17 mouse cellular contexts compared by ENCODE assay signal in the genomic region with DNA sequence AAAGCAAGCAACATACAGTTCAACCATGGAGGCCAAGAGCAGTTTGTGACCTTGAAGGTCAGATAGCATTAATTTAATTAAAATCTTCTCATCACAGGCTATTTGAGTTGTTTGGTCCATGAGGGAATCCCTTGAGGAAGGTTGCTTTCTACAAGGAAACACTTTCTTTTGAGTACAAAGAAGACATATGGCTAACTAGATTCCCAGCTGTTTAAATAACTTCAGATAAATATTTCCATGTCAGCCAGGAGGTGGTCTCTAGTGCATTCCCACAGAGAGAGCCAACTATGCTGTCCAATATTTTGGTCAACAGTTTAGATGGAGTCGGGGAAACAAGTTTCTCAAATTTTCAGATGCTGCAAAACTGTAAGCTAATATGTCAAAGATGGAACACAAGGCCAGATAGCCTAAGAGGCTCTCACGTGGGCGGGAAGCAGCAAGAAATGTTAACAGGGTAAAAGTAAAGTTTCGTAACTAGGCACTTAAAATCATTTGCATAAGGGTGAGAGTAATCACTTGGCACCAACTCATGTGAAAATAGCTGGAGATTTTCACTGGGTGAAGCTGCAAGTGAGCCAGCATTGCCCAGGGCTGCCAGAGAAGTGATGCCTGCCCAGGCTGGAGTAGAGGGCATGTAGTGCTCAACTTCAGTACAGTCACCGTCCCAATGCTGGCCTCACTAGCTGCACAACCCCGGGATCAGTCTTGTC. TPM values are rescaled to one million over a fixed set of nuclear protein-coding genes. Genes with fewer than 3 reads are reported as not detected.
DNase-seq lines count a peak whose midpoint lies in the region; ATAC-seq and TF ChIP-seq lines count a peak whose summit lies in the region.
"Had no signal": no experiment of that assay in that cellular context is flagged by ENCODE, and none has a peak within 500 bp of the region (broad histone marks: within the 10 kb centered on the region; RNA-seq: fewer than 3 reads in every experiment).

No protein-coding gene starts in this region.

- TF ChIP-seq CTCF in intestine, postnatal 0 days (IDR thresholded peaks at IDR 0.05; ENCODE audit: low read depth), result 0 out of 2 replicates have a peak, but pooled peaks have one; percentile 5

- H3K27ac ChIP-seq in kidney, embryonic 16.5 days (ENCODE audit: low read length), result no peak overlapping the region
- H3K27ac ChIP-seq in intestine, postnatal 0 days (ENCODE audit: low read depth, low read length), result no peak overlapping the region
- H3K27ac ChIP-seq: layer of hippocampus, adult 2 months; liver, embryonic 14.5 days had no signal

- no peak overlapping the region for H3K4me2 ChIP-seq in kidney, embryonic 16.5 days (replicated peaks; ENCODE audit: low read depth, low read length)
- H3K4me2 ChIP-seq in intestine, postnatal 0 days (replicated peaks; ENCODE audit: low read depth), result no peak overlapping the region

- no peak for ATAC-seq in kidney, embryonic 16.5 days (ENCODE audit: low FRiP score, low TSS enrichment)
- ATAC-seq in intestine, postnatal 0 days, result no peak
- ATAC-seq: midbrain, embryonic 16.5 days had no signal

- no peaks in the 10 kb centered on the region for H3K27me3 ChIP-seq in kidney, embryonic 16.5 days (ENCODE audit: insufficient read depth, low read length)
- H3K27me3 ChIP-seq in intestine, postnatal 0 days (replicated peaks; ENCODE audit: control insufficient read depth, insufficient read depth, low read length), result no peaks in the 10 kb centered on the region

- H3K4me3 ChIP-seq in kidney, embryonic 16.5 days (ENCODE audit: low read length), result no peak overlapping the region
- no peak overlapping the region for H3K4me3 ChIP-seq in intestine, postnatal 0 days (ENCODE audit: low read depth, low read length)
- H3K4me3 ChIP-seq: layer of hippocampus, adult 2 months had no signal

- peaks cover 13% of the 10 kb centered on the region for H3K4me1 ChIP-seq in kidney, embryonic 16.5 days (ENCODE audit: insufficient read depth, low read length)
- H3K4me1 ChIP-seq in intestine, postnatal 0 days (replicated peaks; ENCODE audit: control insufficient read depth, insufficient read depth, low read length), result no peaks in the 10 kb centered on the region

- H3K36me3 ChIP-seq in kidney, embryonic 16.5 days (ENCODE audit: insufficient read depth, low read length), result no peaks in the 10 kb centered on the region
- H3K36me3 ChIP-seq in intestine, postnatal 0 days (ENCODE audit: control insufficient read depth, insufficient read depth), result no peaks in the 10 kb centered on the region

- no peak overlapping the region for H3K9ac ChIP-seq in kidney, embryonic 16.5 days (replicated peaks; ENCODE audit: low read length)
- H3K9ac ChIP-seq in intestine, postnatal 0 days (ENCODE audit: low read depth, low read length), result no peak overlapping the region
- H3K9ac ChIP-seq: liver, embryonic 14.5 days had no signal

- peak; percentile 47 for DNase-seq in adrenal gland, postnatal 10 days
- no peak for DNase-seq in adrenal gland, adult 18-20 months (ENCODE audit: low spot score in 2 of 2)
- peak; percentile 61 for DNase-seq in kidney, adult 9 months
- DNase-seq in skeletal muscle tissue, adult 2 months (ENCODE audit: low read depth, low spot score), result peak; percentile 25
- DNase-seq in right cerebral cortex, adult 18-20 months, result no peak
- DNase-seq in thymus, postnatal 36 days, result no peak
- DNase-seq: cerebellum, adult 11 months; right cerebral cortex, postnatal 4 days; thymus, adult 2 months had no signal

- 85% methylated on average over 6 of the region's 6 CpGs for WGBS in kidney, embryonic 16.5 days
- WGBS in intestine, postnatal 0 days, result 73% methylated on average over 6 of the region's 6 CpGs

- no peaks in the 10 kb centered on the region for H3K9me3 ChIP-seq in kidney, embryonic 16.5 days (ENCODE audit: low read length)
- H3K9me3 ChIP-seq in intestine, postnatal 0 days (ENCODE audit: control insufficient read depth), result no peaks in the 10 kb centered on the region

RNA-seq across cellular contexts. Expression of a gene that starts 36.7 kb away (rescaled TPM):
- total RNA-seq in adrenal gland, postnatal 10 days (2021), result not detected
- not detected for total RNA-seq in adrenal gland, adult 18-20 months (2021)
- not detected in 2 replicates for polyA plus RNA-seq in kidney, embryonic 16.5 days (2015; fragmentation: Nextera tagmentation; extraction: Ambion mirVana)
- not detected in 2 replicates for polyA plus RNA-seq in intestine, postnatal 0 days (2015; fragmentation: Nextera tagmentation; extraction: Ambion mirVana)
- total RNA-seq: hematopoietic stem cell, adult 5-6 weeks; layer of hippocampus, adult 2 months; left cerebral cortex, postnatal 10 days; neutrophil, adult 5-6 weeks had no signal
- polyA plus RNA-seq: liver, embryonic 14.5 days; midbrain, embryonic 16.5 days; thymus, adult 2 months had no signal

Comparison
In these comparisons a context has a peak if more than half of its experiments do, and no peak if none do; other contexts are left out.
1. DNase-seq: peak in adrenal gland, postnatal 10 days (single experiment), kidney, adult 9 months (single experiment) and skeletal muscle tissue, adult 2 months (single experiment); none in adrenal gland, adult 18-20 months (0 of 2), right cerebral cortex, adult 18-20 months (single experiment) and thymus, postnatal 36 days (0 of 2).